Mouse (Mus musculus): ENCODE results near the gene Lyzl4.

GRCm38 (mm10) chr9:121624920-121625319 lies 17.0 kb downstream of the Lyzl4 start:
- TF ChIP-seq CTCF (conservative IDR thresholded peaks at IDR 0.05; ENCODE audit: low read length) (no peak), NANOG (IDR thresholded peaks at IDR 0.05; ENCODE audit: borderline replicate concordance, low read length) (no peak), POU5F1 (IDR thresholded peaks at IDR 0.05; ENCODE audit: borderline replicate concordance, low read length) (no peak)
